Mouse (Mus musculus): Measurements from ENCODE around the gene Bst2. TPM values are rescaled to one million over a fixed set of nuclear protein-coding genes. Genes with fewer than 3 reads are reported as not detected.

Gene Bst2
- polyA plus RNA-seq, 1 experiment: 17.3 TPM

- peak overlapping the region; percentile 70 for H3K4me3 ChIP-seq (ENCODE audit: insufficient read depth, low read depth, low read length)
- H3K27ac ChIP-seq (replicated peaks; ENCODE audit: low read depth, low read length): peak overlapping the region; percentile 80
- peaks cover 14% of the 10 kb centered on the region for H3K4me1 ChIP-seq (ENCODE audit: control insufficient read depth, insufficient read depth, insufficient read length, low read length)
These were observed 48.8 kb downstream of the Bst2 start for GRCm38 (mm10) chr8:71488454-71488853.

- H3K27ac ChIP-seq (replicated peaks; ENCODE audit: low read depth, low read length): peak within 1 kb of the TSS; percentile 80
- peaks cover 14% of the 10 kb centered on the region for H3K4me1 ChIP-seq (ENCODE audit: control insufficient read depth, insufficient read depth, insufficient read length, low read length)
- H3K4me3 ChIP-seq (ENCODE audit: insufficient read depth, low read depth, low read length): peak within 1 kb of the TSS; percentile 70
These were observed 49.4 kb downstream of the Bst2 start, which contains the start of gene Gtpbp3 for GRCm38 (mm10) chr8:71487691-71488445. TSS of gene Gtpbp3 (plus strand) at chr8:71488103.

GRCm38 (mm10) chr8:71486136-71486529 lies 51.1 kb downstream of the Bst2 start:
- H3K4me3 ChIP-seq (ENCODE audit: insufficient read depth, low read depth, low read length): peak overlapping the region; percentile 33
- H3K27ac ChIP-seq (replicated peaks; ENCODE audit: low read depth, low read length): peak overlapping the region; percentile 68
- peaks cover 14% of the 10 kb centered on the region for H3K4me1 ChIP-seq (ENCODE audit: control insufficient read depth, insufficient read depth, insufficient read length, low read length)

- Histone ChIP-seq H3K4me3 (ENCODE audit: insufficient read depth, low read depth, low read length) (peak within 1 kb of the TSS; percentile 86), H3K4me1 (ENCODE audit: control insufficient read depth, insufficient read depth, insufficient read length, low read length) (peaks cover 14% of the 10 kb centered on the region), H3K27ac (replicated peaks; ENCODE audit: low read depth, low read length) (peak within 1 kb of the TSS; percentile 68)
These were observed 51.8 kb downstream of the Bst2 start, which contains the start of gene Ano8 for GRCm38 (mm10) chr8:71485142-71486135. TSS of gene Ano8 (minus strand) at chr8:71485963.

GRCm38 (mm10) chr8:71484736-71485135 lies 52.5 kb downstream of the Bst2 start:
- H3K27ac ChIP-seq (replicated peaks; ENCODE audit: low read depth, low read length): no peak overlapping the region

More at GRCm38 (mm10) chr8:71484736-71485135, 52.5 kb downstream of the Bst2 start:
- Histone ChIP-seq H3K4me3 (ENCODE audit: insufficient read depth, low read depth, low read length) (peak overlapping the region; percentile 86), H3K4me1 (ENCODE audit: control insufficient read depth, insufficient read depth, insufficient read length, low read length) (peaks cover 14% of the 10 kb centered on the region)

Other genes starting within 250 kb of the Bst2 start
- gene Use1, start 170.6 kb downstream of the Bst2 start, polyA plus RNA-seq (2012; ENCODE audit: insufficient read depth, insufficient read length, missing spikeins): 116 and 173 TPM in 2 replicates
- 8.3 and 9.1 TPM in 2 replicates for gene Ocel1, start 166.2 kb downstream of the Bst2 start, polyA plus RNA-seq (2012; ENCODE audit: insufficient read depth, insufficient read length, missing spikeins)
- gene Nr2f6, start 155.5 kb downstream of the Bst2 start, polyA plus RNA-seq (2012; ENCODE audit: insufficient read depth, insufficient read length, missing spikeins): 43.4 and 56.0 TPM in 2 replicates
- 12.8 and 20.7 TPM in 2 replicates for gene Ushbp1, start 141.7 kb downstream of the Bst2 start, polyA plus RNA-seq (2012; ENCODE audit: insufficient read depth, insufficient read length, missing spikeins)
- gene Babam1, start 140.6 kb downstream of the Bst2 start, polyA plus RNA-seq (2012; ENCODE audit: insufficient read depth, insufficient read length, missing spikeins): 78.3 and 79.0 TPM in 2 replicates
- gene Ankle1, start 131.4 kb downstream of the Bst2 start, polyA plus RNA-seq (2012; ENCODE audit: insufficient read depth, insufficient read length, missing spikeins): not detected in 2 replicates
- 2.2 and 2.6 TPM in 2 replicates for gene Abhd8, start 73.8 kb downstream of the Bst2 start, polyA plus RNA-seq (2012; ENCODE audit: insufficient read depth, insufficient read length, missing spikeins)
- 313 and 378 TPM in 2 replicates for gene Mrpl34, start 72.5 kb downstream of the Bst2 start, polyA plus RNA-seq (2012; ENCODE audit: insufficient read depth, insufficient read length, missing spikeins)
- gene Dda1, start 68.3 kb downstream of the Bst2 start, polyA plus RNA-seq (2012; ENCODE audit: insufficient read depth, insufficient read length, missing spikeins): 23.6 and 34.4 TPM in 2 replicates
- 7.3 and 9.3 TPM in 2 replicates for gene Ano8, start 51.5 kb downstream of the Bst2 start, polyA plus RNA-seq (2012; ENCODE audit: insufficient read depth, insufficient read length, missing spikeins)
- gene Gtpbp3, start 49.4 kb downstream of the Bst2 start, polyA plus RNA-seq (2012; ENCODE audit: insufficient read depth, insufficient read length, missing spikeins): 6.7 and 9.1 TPM in 2 replicates
- 4.3 and 6.1 TPM in 2 replicates for gene Plvap, start 25.7 kb downstream of the Bst2 start, polyA plus RNA-seq (2012; ENCODE audit: insufficient read depth, insufficient read length, missing spikeins)
- gene Ccdc194, start 11.7 kb downstream of the Bst2 start, polyA plus RNA-seq (2012; ENCODE audit: insufficient read depth, insufficient read length, missing spikeins): not detected in 2 replicates
- gene Mvb12a, start 5.5 kb upstream of the Bst2 start, polyA plus RNA-seq (2012; ENCODE audit: insufficient read depth, insufficient read length, missing spikeins): 29.7 and 30.9 TPM in 2 replicates
- gene Tmem221, start 21.4 kb upstream of the Bst2 start, polyA plus RNA-seq (2012; ENCODE audit: insufficient read depth, insufficient read length, missing spikeins): not detected in 2 replicates
- 0.50 and 1.5 TPM in 2 replicates for gene Nxnl1, start 29.1 kb upstream of the Bst2 start, polyA plus RNA-seq (2012; ENCODE audit: insufficient read depth, insufficient read length, missing spikeins)
- 71.7 and 118 TPM in 2 replicates for gene Slc27a1, start 31.4 kb upstream of the Bst2 start, polyA plus RNA-seq (2012; ENCODE audit: insufficient read depth, insufficient read length, missing spikeins)
- gene Pgls, start 54.7 kb upstream of the Bst2 start, polyA plus RNA-seq (2012; ENCODE audit: insufficient read depth, insufficient read length, missing spikeins): 181 and 189 TPM in 2 replicates
- gene Fam129c, start 60.2 kb upstream of the Bst2 start, polyA plus RNA-seq (2012; ENCODE audit: insufficient read depth, insufficient read length, missing spikeins): 1.5 TPM in 1 of 2 replicates, not detected in the other
- 15.1 and 20.1 TPM in 2 replicates for gene Colgalt1, start 73.5 kb upstream of the Bst2 start, polyA plus RNA-seq (2012; ENCODE audit: insufficient read depth, insufficient read length, missing spikeins)
- 0.32 and 1.6 TPM in 2 replicates for gene Unc13a, start 134.3 kb upstream of the Bst2 start, polyA plus RNA-seq (2012; ENCODE audit: insufficient read depth, insufficient read length, missing spikeins)
- gene Jak3, start 138.8 kb upstream of the Bst2 start, polyA plus RNA-seq (2012; ENCODE audit: insufficient read depth, insufficient read length, missing spikeins): 13.9 and 14.6 TPM in 2 replicates
- gene Insl3, start 151.8 kb upstream of the Bst2 start, polyA plus RNA-seq (2012; ENCODE audit: insufficient read depth, insufficient read length, missing spikeins): 2.5 and 5.9 TPM in 2 replicates
- 1.5 and 2.8 TPM in 2 replicates for gene B3gnt3, start 164.3 kb upstream of the Bst2 start, polyA plus RNA-seq (2012; ENCODE audit: insufficient read depth, insufficient read length, missing spikeins)
- gene Fcho1, start 188.3 kb upstream of the Bst2 start, polyA plus RNA-seq (2012; ENCODE audit: insufficient read depth, insufficient read length, missing spikeins): not detected in 2 replicates

Data from brown adipose tissue, adult 24 weeks (tissue).